Mouse (Mus musculus) skeletal muscle tissue, adult 2 months (tissue): ENCODE results near the gene Cilp2.
A peak's percentile ranks its signal among the peaks of the same experiment; 100 is the strongest.

Experiments used
- DNase-seq: peaks from one replicate; pipeline ENCODE4 v3.0.0-alpha.2; 2012; ENCODE audit warnings: low read depth, low spot score

Gene Cilp2

GRCm38 (mm10) chr8:69901484-69902162 lies 14.1 kb upstream of the Cilp2 start:
- peak; percentile 95 for DNase-seq

- no peak for DNase-seq
Observed at GRCm38 (mm10) chr8:69900895-69901451, 13.5 kb upstream of the Cilp2 start.

- DNase-seq, result no peak
Observed at GRCm38 (mm10) chr8:69899876-69900275, 12.4 kb upstream of the Cilp2 start.

GRCm38 (mm10) chr8:69897857-69898256 lies 10.4 kb upstream of the Cilp2 start:
- no peak for DNase-seq

DNA sequence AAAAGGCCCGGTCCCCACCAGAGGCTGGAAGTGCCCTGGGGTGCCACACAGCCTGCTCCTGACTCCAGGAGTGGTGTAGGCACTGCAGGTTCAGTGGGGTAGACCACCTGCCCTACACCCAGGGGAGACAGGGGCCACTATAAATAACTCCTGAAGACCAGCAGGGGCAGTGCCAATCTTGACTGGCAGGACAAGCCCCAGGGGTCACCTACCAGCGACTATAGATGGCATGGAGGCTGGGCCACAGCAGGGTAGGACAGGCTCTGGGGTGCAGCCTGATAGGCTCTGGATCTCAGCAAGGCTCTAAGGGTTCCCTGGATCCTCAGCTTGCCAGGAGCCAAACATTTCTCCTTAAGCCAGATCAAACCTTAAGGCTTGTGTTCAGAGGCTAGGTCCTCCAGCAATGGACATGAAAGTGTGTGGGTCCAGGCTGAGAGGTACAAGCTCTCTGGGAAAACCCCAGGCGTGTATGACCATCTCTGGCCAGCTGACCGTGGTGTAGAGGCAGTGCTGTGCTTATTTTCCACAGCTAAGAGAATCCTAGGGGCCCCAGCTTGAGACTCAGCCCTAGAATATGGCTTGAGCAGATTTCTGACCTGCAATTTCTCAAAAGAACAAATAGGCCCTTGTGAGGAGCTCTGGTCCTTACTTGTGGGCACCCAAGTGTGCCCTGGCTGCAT lies 8.4 kb upstream of the Cilp2 start:
- DNase-seq, result no peak

GRCm38 (mm10) chr8:69894836-69895332 lies 7.4 kb upstream of the Cilp2 start:
- DNase-seq, result no peak

- no peak for DNase-seq
Observed at GRCm38 (mm10) chr8:69893863-69894262, 6.4 kb upstream of the Cilp2 start.

DNA sequence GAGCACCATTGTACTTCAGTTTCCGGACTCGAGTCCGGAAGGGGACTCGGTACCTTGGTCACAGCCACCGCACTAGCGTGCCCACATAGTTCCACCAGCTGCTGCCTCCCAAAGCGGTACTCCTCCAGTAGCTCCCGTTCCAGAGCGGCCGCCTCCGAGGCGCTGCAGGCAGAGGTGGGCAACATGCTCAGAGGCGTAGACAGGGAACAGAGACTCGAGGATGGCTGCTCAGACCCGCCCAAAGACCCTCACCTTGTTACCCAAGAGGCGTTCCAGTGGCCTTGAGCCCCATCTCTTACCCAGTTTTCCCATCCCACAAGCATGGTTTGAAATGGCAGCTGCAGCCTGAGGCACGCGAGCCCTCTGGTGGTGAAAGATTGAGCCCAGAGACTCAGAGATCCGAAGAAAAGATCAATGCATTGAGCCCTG lies 3.3 kb upstream of the Cilp2 start:
- no peak for DNase-seq

DNA sequence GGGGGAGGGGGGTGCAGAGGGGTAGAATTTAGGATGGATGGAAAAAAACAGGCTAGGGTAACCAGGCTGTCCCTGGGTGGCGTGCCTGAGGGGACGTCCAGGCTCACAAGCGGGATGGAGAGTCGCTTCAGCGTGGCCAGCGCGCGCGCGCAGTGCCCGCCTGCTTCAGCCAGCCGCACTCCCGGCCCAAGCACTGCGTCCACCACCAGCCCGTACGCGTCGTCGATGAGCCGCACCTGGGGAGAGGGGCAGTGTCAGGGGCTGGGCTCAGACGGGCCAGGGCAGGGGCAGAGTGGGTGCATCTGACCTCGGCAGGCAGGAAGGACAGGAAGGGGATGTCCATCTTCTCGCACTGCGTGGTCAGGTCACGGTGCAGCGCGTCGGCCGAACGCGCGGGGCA lies 1.4 kb upstream of the Cilp2 start:
- no peak for DNase-seq

DNA sequence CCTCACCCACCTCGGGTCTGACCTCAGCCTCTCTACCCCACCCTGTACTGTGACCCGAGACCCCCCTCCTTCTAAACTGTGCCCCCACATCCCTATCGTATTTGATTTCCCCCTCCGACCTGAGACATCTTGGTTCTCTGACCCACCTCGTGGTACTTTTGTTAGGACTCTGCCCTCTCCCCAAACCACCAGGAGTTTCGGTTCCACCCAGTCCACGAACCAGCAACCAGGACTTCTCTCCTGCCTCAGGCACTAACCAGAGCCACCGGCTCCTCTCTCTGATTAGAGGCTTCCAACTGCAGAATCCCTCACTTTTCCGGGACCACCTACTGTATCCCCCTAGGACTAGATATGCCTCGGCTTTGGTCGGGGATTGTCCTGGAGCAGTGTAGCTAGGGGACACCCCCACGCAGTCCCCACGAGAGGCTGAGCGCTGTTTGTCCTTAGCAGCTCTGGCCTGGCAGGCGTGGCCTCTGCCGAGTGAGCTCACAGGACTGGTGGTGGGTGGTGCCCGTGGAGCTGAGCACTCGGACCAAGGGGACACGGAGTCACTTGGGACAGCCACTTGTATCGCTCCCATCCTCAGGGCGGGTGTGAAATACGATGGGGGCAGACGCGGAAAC lies 868 bp upstream of the Cilp2 start:
- no peak for DNase-seq

- no peak for DNase-seq
Observed at GRCm38 (mm10) chr8:69884141-69884540, 3.3 kb downstream of the Cilp2 start.

- no peak for DNase-seq
Observed at GRCm38 (mm10) chr8:69882833-69883600, 4.5 kb downstream of the Cilp2 start.

GRCm38 (mm10) chr8:69882021-69882756 lies 5.3 kb downstream of the Cilp2 start:
- no peak for DNase-seq

- DNase-seq, result no peak
Observed at GRCm38 (mm10) chr8:69881261-69881865, 6.1 kb downstream of the Cilp2 start.

DNA sequence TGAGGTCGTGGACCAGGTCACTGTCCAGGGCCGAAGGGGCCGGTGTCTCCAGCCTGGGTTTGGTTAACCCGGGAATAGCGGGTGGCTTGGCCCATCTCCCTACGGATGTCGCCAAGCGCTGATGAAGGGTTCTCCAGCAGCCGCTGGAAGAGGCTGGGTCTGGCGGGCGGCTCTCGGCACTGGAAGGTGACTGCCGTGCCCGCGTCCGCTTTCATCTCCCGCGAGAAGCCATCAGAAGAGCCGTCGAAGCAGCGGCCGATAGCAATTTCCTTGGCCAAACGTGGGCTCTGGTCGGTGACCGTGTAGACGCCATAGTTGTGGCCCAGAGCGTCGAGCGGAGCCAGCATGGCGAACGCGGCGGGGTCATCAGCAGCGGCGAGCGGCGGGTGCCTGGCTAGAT lies 6.6 kb downstream of the Cilp2 start:
- DNase-seq, result no peak

DNA sequence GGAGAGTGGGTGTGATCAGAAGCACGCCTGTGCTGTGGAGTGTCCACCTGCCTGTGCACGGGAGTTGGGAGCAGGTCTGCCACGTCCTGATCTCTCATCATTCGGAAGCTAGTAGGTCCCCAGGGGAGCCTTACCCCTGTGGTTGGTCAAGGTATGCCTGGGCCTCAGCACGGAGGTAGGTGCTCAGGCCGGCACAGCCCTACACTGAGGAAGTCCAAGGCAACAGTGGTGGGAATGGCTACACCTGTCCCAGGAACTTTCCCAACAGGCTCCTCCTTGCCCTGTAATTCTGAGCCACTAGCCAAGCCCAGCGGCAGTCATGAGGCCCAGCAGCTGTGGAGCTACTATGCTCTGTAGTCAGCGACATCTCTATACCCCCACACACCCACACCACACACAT lies 7.8 kb downstream of the Cilp2 start:
- DNase-seq, result no peak

- DNase-seq, result no peak
Observed at GRCm38 (mm10) chr8:69877992-69878391, 9.5 kb downstream of the Cilp2 start.

- DNase-seq, result no peak
Observed at GRCm38 (mm10) chr8:69877396-69877795, 10.1 kb downstream of the Cilp2 start.

- DNase-seq, result no peak
Observed at GRCm38 (mm10) chr8:69876967-69877366, 10.5 kb downstream of the Cilp2 start.

GRCm38 (mm10) chr8:69876097-69876496 lies 11.4 kb downstream of the Cilp2 start:
- no peak for DNase-seq

GRCm38 (mm10) chr8:69874654-69875053 lies 12.8 kb downstream of the Cilp2 start:
- peak; percentile 76 for DNase-seq
